In genomic region chr4:133130890-133131741, GRCm38 (mm10) we compare ENCODE assay signal across 8 mouse cellular contexts. TPM values are rescaled to one million over a fixed set of nuclear protein-coding genes. Genes with fewer than 3 reads are reported as not detected.
A peak's percentile ranks its signal among the peaks of the same experiment; 100 is the strongest.
DNase-seq lines count a peak whose midpoint lies in the region; ATAC-seq lines count a peak whose summit lies in the region.

No protein-coding gene starts in this region.

- H3K27me3 ChIP-seq in kidney, embryonic 14.5 days (ENCODE audit: control insufficient read depth, insufficient read depth, low read length) = no peaks in the 10 kb centered on the region
- no peaks in the 10 kb centered on the region for H3K27me3 ChIP-seq in embryonic facial prominence, embryonic 10.5 days (replicated peaks; ENCODE audit: low read depth, poor library complexity, severe bottlenecking)
- H3K27me3 ChIP-seq in hindbrain, embryonic 16.5 days (replicated peaks; ENCODE audit: control insufficient read depth, insufficient read depth, low read length) = no peaks in the 10 kb centered on the region
- H3K27me3 ChIP-seq in lung, embryonic 15.5 days = no peaks in the 10 kb centered on the region

- no peaks in the 10 kb centered on the region for H3K36me3 ChIP-seq in kidney, embryonic 14.5 days (ENCODE audit: control insufficient read depth, insufficient read depth, low read length)
- H3K36me3 ChIP-seq in embryonic facial prominence, embryonic 10.5 days (replicated peaks) = peaks cover 18% of the 10 kb centered on the region
- H3K36me3 ChIP-seq in hindbrain, embryonic 16.5 days (ENCODE audit: control insufficient read depth, insufficient read depth, low read length) = no peaks in the 10 kb centered on the region
- H3K36me3 ChIP-seq in lung, embryonic 15.5 days = peaks cover 9% of the 10 kb centered on the region; the same call in 1 of the 2 replicates

- no peak; the same call in 1 of the 2 replicates for ATAC-seq in kidney, embryonic 14.5 days (ENCODE audit: low FRiP score, low TSS enrichment)
- peak; percentile 28; the same call in 1 of the 2 replicates for ATAC-seq in hindbrain, embryonic 16.5 days
- ATAC-seq in lung, embryonic 15.5 days (ENCODE audit: borderline replicate concordance, extremely low read depth, low FRiP score, low TSS enrichment) = no peak
- no peak for ATAC-seq in frontal cortex, adult (ENCODE audit: low TSS enrichment)

- peaks cover 18% of the 10 kb centered on the region; the same call in 1 of the 2 replicates for H3K4me1 ChIP-seq in kidney, embryonic 14.5 days (ENCODE audit: control insufficient read depth, insufficient read depth, low read length)
- peaks cover 31% of the 10 kb centered on the region for H3K4me1 ChIP-seq in embryonic facial prominence, embryonic 10.5 days
- H3K4me1 ChIP-seq in hindbrain, embryonic 16.5 days (ENCODE audit: control insufficient read depth, insufficient read depth, low read depth, low read length) = peaks cover 18% of the 10 kb centered on the region
- peaks cover 13% of the 10 kb centered on the region for H3K4me1 ChIP-seq in lung, embryonic 15.5 days

- no peaks in the 10 kb centered on the region for H3K9me3 ChIP-seq in kidney, embryonic 14.5 days (ENCODE audit: control insufficient read depth, low read length)
- H3K9me3 ChIP-seq in embryonic facial prominence, embryonic 10.5 days = 0 out of 2 replicates have a peak, but pooled peaks cover 2% of the 10 kb centered on the region
- no peaks in the 10 kb centered on the region for H3K9me3 ChIP-seq in hindbrain, embryonic 16.5 days (ENCODE audit: control insufficient read depth, low read length)
- H3K9me3 ChIP-seq in lung, embryonic 15.5 days = no peaks in the 10 kb centered on the region

- no peak for DNase-seq in kidney, adult 11 months
- peak; percentile 47 for DNase-seq in embryonic facial prominence, embryonic 10.5 days (ENCODE audit: low spot score)
- peak; percentile 34 for DNase-seq in spleen, adult 12 weeks (ENCODE audit: low spot score)
- no peak for DNase-seq in cerebellum, postnatal 10 days

- H3K27ac ChIP-seq in kidney, embryonic 14.5 days (ENCODE audit: low read depth, low read length) = peak overlapping the region; percentile 82
- H3K27ac ChIP-seq in embryonic facial prominence, embryonic 10.5 days (replicated peaks) = peak overlapping the region; percentile 95
- peak overlapping the region; percentile 75 for H3K27ac ChIP-seq in hindbrain, embryonic 16.5 days (ENCODE audit: low read depth, low read length)
- H3K27ac ChIP-seq in lung, embryonic 15.5 days = peak overlapping the region; percentile 85

- WGBS in kidney, embryonic 14.5 days = under 1% methylated on average over 17 of the region's 17 CpGs
- 3% methylated on average over 17 of the region's 17 CpGs for WGBS in embryonic facial prominence, embryonic 10.5 days
- WGBS in hindbrain, embryonic 16.5 days = 5% methylated on average over 17 of the region's 17 CpGs
- under 1% methylated on average over 17 of the region's 17 CpGs for WGBS in lung, embryonic 15.5 days

- peak overlapping the region; percentile 91 for H3K4me2 ChIP-seq in kidney, embryonic 14.5 days (replicated peaks; ENCODE audit: low read depth, low read length)
- H3K4me2 ChIP-seq in hindbrain, embryonic 16.5 days (ENCODE audit: low read length) = peak overlapping the region; percentile 66
- H3K4me2 ChIP-seq in lung, embryonic 15.5 days = peak overlapping the region; percentile 67

- peak overlapping the region; percentile 96 for H3K4me3 ChIP-seq in kidney, embryonic 14.5 days (ENCODE audit: low read length)
- peak overlapping the region; percentile 97 for H3K4me3 ChIP-seq in embryonic facial prominence, embryonic 10.5 days
- peak overlapping the region; percentile 97 for H3K4me3 ChIP-seq in hindbrain, embryonic 16.5 days (ENCODE audit: low read length)
- H3K4me3 ChIP-seq in lung, embryonic 15.5 days = peak overlapping the region; percentile 93

- H3K9ac ChIP-seq in kidney, embryonic 14.5 days (ENCODE audit: low read depth, low read length) = peak overlapping the region; percentile 95
- peak overlapping the region; percentile 91 for H3K9ac ChIP-seq in hindbrain, embryonic 16.5 days (ENCODE audit: low read depth, low read length)
- peak overlapping the region; percentile 91 for H3K9ac ChIP-seq in lung, embryonic 15.5 days

RNA-seq across cellular contexts. Expression of gene Wasf2, which starts 0.8 kb away (rescaled TPM):
- polyA plus RNA-seq in kidney, embryonic 14.5 days (2014; fragmentation: Nextera tagmentation; extraction: Ambion mirVana) = 103 and 143 TPM in 2 replicates
- 66.7 and 73.0 TPM in 2 replicates for polyA plus RNA-seq in embryonic facial prominence, embryonic 10.5 days (2016; fragmentation: Nextera tagmentation; extraction: Ambion mirVana)
- 22.7 and 23.2 TPM in 2 replicates for polyA plus RNA-seq in hindbrain, embryonic 16.5 days (2015; fragmentation: Nextera tagmentation; extraction: Ambion mirVana)
- 120 and 136 TPM in 2 replicates for polyA plus RNA-seq in lung, embryonic 15.5 days (2015; fragmentation: Nextera tagmentation; extraction: Ambion mirVana)

Comparison
In these comparisons a context has a peak if more than half of its experiments do, and no peak if none do; other contexts are left out.
1. DNase-seq: peak in embryonic facial prominence, embryonic 10.5 days (single experiment) and spleen, adult 12 weeks (single experiment); none in kidney, adult 11 months (single experiment) and cerebellum, postnatal 10 days (0 of 2).
2. Peak in every context shown above with its lines, with median percentiles within 50 percentile points of each other: H3K27ac ChIP-seq, H3K4me2 ChIP-seq, H3K4me3 ChIP-seq and H3K9ac ChIP-seq.